Mouse (Mus musculus) kidney, adult 8-10 months (tissue): ENCODE measurements around the gene Zcchc3.
A peak's percentile ranks its signal among the peaks of the same experiment; 100 is the strongest.

ENCODE experiments used
- DNase-seq, 2 experiments: peaks; one replicate each; pipeline ENCODE4 v3.0.0; 2022

Gene Zcchc3

GRCm38 (mm10) chr2:152406126-152406525, 8.7 kb downstream of the Zcchc3 start:
- DNase-seq: peak; percentile 96 to 97

GRCm38 (mm10) chr2:152399122-152399542, 15.7 kb downstream of the Zcchc3 start:
- DNase-seq: no peak

- DNase-seq: peak; percentile 95 to 96
Observed at GRCm38 (mm10) chr2:152398691-152399090, 16.1 kb downstream of the Zcchc3 start.

- DNase-seq: peak; percentile 92 to 97
Observed at GRCm38 (mm10) chr2:152397680-152398435, 17.0 kb downstream of the Zcchc3 start, which contains the start of gene Sox12. Gene Sox12, minus strand, starts transcription at chr2:152398063.

GRCm38 (mm10) chr2:152397004-152397589, 17.7 kb downstream of the Zcchc3 start:
- DNase-seq: peak; percentile 76

- DNase-seq: peak; percentile 79 to 86
Observed at GRCm38 (mm10) chr2:152396110-152397003, 18.5 kb downstream of the Zcchc3 start.

- DNase-seq: no peak
Observed at GRCm38 (mm10) chr2:152395271-152395920, 19.4 kb downstream of the Zcchc3 start.

- no peak for DNase-seq
Observed at GRCm38 (mm10) chr2:152393225-152394017, 21.4 kb downstream of the Zcchc3 start.

GRCm38 (mm10) chr2:152392786-152393185, 22.0 kb downstream of the Zcchc3 start:
- peak; percentile 58 to 63 for DNase-seq

- no peak for DNase-seq
Observed at GRCm38 (mm10) chr2:152384191-152384590, 30.6 kb downstream of the Zcchc3 start.

- no peak for DNase-seq
Observed at GRCm38 (mm10) chr2:152376345-152376741, 38.5 kb downstream of the Zcchc3 start, which contains the start of gene Nrsn2. Gene Nrsn2, minus strand, starts transcription at chr2:152376638.

GRCm38 (mm10) chr2:152375652-152376344, 39.0 kb downstream of the Zcchc3 start:
- no peak for DNase-seq

- DNase-seq: no peak
Observed at GRCm38 (mm10) chr2:152373547-152373946, 41.3 kb downstream of the Zcchc3 start.

- no peak for DNase-seq
Observed at GRCm38 (mm10) chr2:152372661-152373060, 42.2 kb downstream of the Zcchc3 start.

GRCm38 (mm10) chr2:152372104-152372503, 42.7 kb downstream of the Zcchc3 start:
- no peak for DNase-seq

- DNase-seq: peak in 1 of 2 experiments; percentile 39
Observed at GRCm38 (mm10) chr2:152368532-152369140, 46.2 kb downstream of the Zcchc3 start.

GRCm38 (mm10) chr2:152367917-152368316, 46.9 kb downstream of the Zcchc3 start:
- DNase-seq: no peak

- DNase-seq: peak; percentile 92 to 93
Observed at GRCm38 (mm10) chr2:152363245-152364147, 51.3 kb downstream of the Zcchc3 start.
